Mouse (Mus musculus): Measurements from ENCODE around the gene Bcl2. TPM values are rescaled to one million over a fixed set of nuclear protein-coding genes. Genes with fewer than 3 reads are reported as not detected.
A peak's percentile ranks its signal among the peaks of the same experiment; 100 is the strongest.

The Bcl2 gene
- polyA plus RNA-seq, 1 experiment from 2014 or later = 11.3 TPM

DNA sequence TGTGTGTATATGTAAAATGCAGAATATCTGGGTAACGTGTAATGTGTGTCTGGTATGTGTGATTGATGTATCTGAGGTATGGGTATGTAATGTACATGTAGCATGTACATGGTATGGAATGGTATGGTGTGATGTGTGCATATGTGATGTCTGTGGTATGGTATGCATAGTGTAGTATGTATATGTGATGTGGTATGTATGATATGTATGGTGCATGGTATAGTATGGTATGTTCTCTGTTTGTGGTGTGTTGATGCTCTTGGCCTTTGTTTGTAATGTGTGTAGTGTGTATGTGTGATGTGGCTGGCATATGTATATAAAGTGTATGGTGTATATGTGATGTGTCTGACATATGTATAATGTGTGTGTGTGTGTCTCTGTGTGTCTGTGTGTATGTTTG, 206.5 kb downstream of the Bcl2 start:
- Histone ChIP-seq H3K27me3 (no peaks in the 10 kb centered on the region), H3K9me3 (no peaks in the 10 kb centered on the region), H3K36me3 (no peaks in the 10 kb centered on the region), H3K9ac (replicated peaks) (no peak overlapping the region), H3K4me2 (replicated peaks) (no peak overlapping the region), H3K4me3 (no peak overlapping the region), H3K4me1 (no peaks in the 10 kb centered on the region), H3K27ac (replicated peaks) (no peak overlapping the region)
- whole genome bisulfite sequencing = 90% methylated on average over 1 of the region's 1 CpGs
- ATAC-seq (ENCODE audit: low FRiP score, low read depth) = 0 out of 2 replicates have a peak, but pooled peaks have one; percentile 27

DNA sequence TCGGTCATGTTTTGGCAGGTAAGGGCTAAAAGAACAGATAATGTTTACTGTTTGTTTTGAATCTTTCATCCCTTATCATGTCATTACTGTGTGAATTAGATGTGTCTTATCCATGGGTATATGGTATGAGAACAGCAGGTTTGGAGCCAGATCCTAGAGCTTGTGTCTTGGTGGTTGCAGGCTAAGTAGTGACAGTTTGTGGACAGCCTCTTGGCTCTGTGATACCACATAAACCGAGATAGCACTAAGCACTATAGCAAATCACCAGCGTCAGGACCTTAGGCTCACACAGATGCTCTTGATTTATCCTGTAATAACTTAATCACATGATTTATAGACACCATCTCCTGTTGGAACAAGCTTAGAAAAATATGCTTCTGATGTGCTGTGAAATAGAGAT, 210.2 kb downstream of the Bcl2 start:
- Histone ChIP-seq H3K4me2 (replicated peaks) (no peak overlapping the region), H3K4me3 (no peak overlapping the region), H3K27me3 (no peaks in the 10 kb centered on the region), H3K9me3 (no peaks in the 10 kb centered on the region), H3K36me3 (no peaks in the 10 kb centered on the region), H3K9ac (replicated peaks) (no peak overlapping the region), H3K4me1 (no peaks in the 10 kb centered on the region), H3K27ac (replicated peaks) (no peak overlapping the region)
- no peak for ATAC-seq (ENCODE audit: low FRiP score, low read depth)
- WGBS = 90% methylated on average over 3 of the region's 3 CpGs

DNA sequence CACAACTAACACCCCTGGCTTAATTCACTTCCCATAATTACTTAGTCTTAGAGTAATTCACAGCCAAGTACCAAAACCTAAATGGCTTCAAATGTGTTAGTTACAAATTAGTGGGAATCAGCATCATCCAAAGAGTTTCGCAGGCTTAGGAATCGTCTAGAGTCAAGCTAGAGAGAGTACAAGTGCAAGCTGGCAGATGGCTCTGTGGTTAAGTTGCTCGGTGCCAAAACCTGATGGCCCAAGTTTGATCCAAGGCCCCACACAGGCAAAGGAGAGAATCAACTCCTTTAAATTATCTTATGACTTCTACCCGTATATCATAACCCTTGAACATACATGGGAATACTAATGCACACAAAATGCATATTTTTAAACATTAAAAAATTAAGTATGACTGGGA, 210.7 kb downstream of the Bcl2 start:
- no peak overlapping the region for H3K4me2 ChIP-seq (replicated peaks)

DNA sequence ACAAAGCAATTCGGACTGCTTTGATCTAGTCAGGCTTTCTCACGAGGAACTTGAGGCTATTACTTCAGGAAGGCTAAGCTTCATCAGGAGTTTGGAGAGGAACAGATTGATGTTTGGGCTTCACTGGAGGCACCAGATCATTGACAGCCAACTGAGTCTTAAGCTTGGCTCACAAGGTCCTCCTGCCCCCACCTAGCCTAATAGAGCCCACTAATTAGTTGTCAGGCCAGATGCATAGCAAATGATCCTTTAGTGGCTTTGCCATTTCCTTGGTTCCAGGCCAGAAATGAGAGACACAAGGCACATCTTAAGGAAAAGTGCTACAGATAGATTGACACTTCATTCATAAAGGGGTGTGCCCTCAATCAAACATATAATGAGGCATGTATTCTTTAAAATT, 216.1 kb downstream of the Bcl2 start:
- Histone ChIP-seq H3K9me3 (no peaks in the 10 kb centered on the region), H3K4me3 (no peak overlapping the region), H3K4me1 (no peaks in the 10 kb centered on the region), H3K27ac (replicated peaks) (no peak overlapping the region), H3K4me2 (replicated peaks) (no peak overlapping the region), H3K27me3 (no peaks in the 10 kb centered on the region), H3K9ac (replicated peaks) (no peak overlapping the region), H3K36me3 (no peaks in the 10 kb centered on the region)
- no peak for ATAC-seq (ENCODE audit: low FRiP score, low read depth)
- 75% methylated on average over 2 of the region's 2 CpGs for WGBS

More for the DNA sequence above, 210.7 kb downstream of the Bcl2 start:
- Histone ChIP-seq H3K9me3 (no peaks in the 10 kb centered on the region), H3K36me3 (no peaks in the 10 kb centered on the region), H3K9ac (replicated peaks) (no peak overlapping the region), H3K27me3 (no peaks in the 10 kb centered on the region), H3K4me1 (no peaks in the 10 kb centered on the region), H3K27ac (replicated peaks) (no peak overlapping the region), H3K4me3 (no peak overlapping the region)
- no peak for ATAC-seq (ENCODE audit: low FRiP score, low read depth)
- 93% methylated on average over 4 of the region's 4 CpGs for WGBS

Small RNA genes within 50 kb of the gene (microRNA-seq; reads per million reads assigned to microRNA genes)
- not detected for gene Mir3473f

Other genes starting within 250 kb of the Bcl2 start
- 9.5 and 9.7 TPM in 2 replicates for gene Kdsr, start 45.5 kb upstream of the Bcl2 start, polyA plus RNA-seq (2016; fragmentation: Nextera tagmentation; extraction: Ambion mirVana)
- 61.2 and 62.7 TPM in 2 replicates for gene Vps4b, start 82.5 kb upstream of the Bcl2 start, polyA plus RNA-seq (2016; fragmentation: Nextera tagmentation; extraction: Ambion mirVana)
- not detected in 2 replicates for gene Serpinb5, start 146.9 kb upstream of the Bcl2 start, polyA plus RNA-seq (2016; fragmentation: Nextera tagmentation; extraction: Ambion mirVana)
- gene Serpinb12, start 220.2 kb upstream of the Bcl2 start, polyA plus RNA-seq (2016; fragmentation: Nextera tagmentation; extraction: Ambion mirVana) = not detected in 2 replicates

Measured in midbrain, embryonic 12.5 days (tissue).